Mouse (Mus musculus) adrenal gland, postnatal 25 days (tissue): Measurements from ENCODE around the gene Skida1. TPM values are rescaled to one million over a fixed set of nuclear protein-coding genes. Genes with fewer than 3 reads are reported as not detected.

ENCODE experiments used
- DNase-seq: peaks from one replicate; pipeline ENCODE4 v3.0.0; 2021; ENCODE audit warnings: mixed read lengths
- microRNA-seq, 2 experiments: library from miRNA; unstranded; fragments of <30 nt; microRNA quantifications; one replicate each; pipeline ENCODE4 v1.2.0; 2021
- total RNA-seq: library from RNA; stranded (reverse); gene quantifications from 2 replicates; pipeline ENCODE4 v1.2.3, GENCODE M21; 2021

The Skida1 gene
- total RNA-seq, 1 experiment from 2014 or later, result 4.2 TPM

GRCm38 (mm10) chr2:18015581-18015980, 33.3 kb downstream of the Skida1 start:
- no peak for DNase-seq

DNA sequence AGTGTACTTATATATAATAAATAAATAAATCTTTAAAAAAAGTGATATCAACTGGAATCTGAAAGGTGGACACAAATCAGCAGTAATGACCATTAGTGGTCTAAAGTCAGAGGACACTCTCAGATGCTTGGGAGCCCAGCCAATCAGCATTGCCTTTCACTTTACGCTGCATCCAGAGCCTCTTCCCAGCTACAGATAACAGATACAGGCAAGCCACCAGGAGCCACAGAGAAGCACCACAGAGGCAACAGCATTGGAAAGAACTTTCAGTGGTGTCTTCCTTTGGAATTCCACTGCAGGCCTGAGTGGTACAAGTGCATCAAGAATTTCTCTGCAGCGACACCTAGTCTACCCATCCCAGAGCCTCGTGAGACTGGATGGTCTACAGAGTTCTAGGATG, 36.0 kb downstream of the Skida1 start:
- DNase-seq, result no peak

DNA sequence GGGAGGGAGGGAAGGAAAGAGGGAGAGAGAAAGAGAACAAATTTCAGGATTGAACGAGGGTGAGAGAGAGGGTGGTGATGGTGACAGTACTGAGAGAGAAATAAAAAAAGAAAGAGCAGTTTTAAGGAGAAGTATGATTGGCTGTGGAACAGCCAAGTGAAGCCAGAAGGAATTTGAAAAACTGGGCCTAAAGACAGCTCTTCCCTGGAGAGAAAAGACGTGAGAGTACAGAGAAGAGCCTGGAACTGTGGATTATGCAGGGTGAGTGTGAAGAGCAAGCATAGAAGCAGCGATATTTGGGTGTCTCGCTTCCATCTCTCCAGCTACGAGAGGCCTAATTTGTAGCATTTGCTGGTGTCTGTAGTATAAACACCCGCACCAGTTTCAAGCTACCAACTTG, 37.6 kb downstream of the Skida1 start:
- no peak for DNase-seq

- no peak for DNase-seq
Measured at GRCm38 (mm10) chr2:18005137-18005536, 43.7 kb downstream of the Skida1 start.

- DNase-seq, result no peak
Measured at GRCm38 (mm10) chr2:18004286-18004685, 44.6 kb downstream of the Skida1 start.

DNA sequence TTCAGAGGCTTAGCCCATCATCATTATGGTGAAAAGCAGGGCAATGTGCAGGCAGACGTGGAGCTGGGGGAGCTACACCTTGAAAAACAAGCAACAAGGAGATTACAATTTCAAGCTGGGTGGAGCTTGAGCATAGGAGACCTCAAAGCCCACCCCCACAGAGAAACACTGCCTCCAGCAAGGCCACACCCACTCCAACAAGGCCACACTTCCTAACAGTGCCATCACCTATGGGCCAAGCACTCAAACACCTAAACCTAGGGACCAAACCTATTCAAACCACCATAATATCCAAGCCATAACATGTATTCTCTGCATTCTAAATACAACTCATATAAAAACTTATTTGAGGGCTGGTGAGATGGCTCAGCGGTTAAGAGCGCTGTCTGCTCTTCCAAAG, 46.5 kb downstream of the Skida1 start:
- DNase-seq, result no peak

DNA sequence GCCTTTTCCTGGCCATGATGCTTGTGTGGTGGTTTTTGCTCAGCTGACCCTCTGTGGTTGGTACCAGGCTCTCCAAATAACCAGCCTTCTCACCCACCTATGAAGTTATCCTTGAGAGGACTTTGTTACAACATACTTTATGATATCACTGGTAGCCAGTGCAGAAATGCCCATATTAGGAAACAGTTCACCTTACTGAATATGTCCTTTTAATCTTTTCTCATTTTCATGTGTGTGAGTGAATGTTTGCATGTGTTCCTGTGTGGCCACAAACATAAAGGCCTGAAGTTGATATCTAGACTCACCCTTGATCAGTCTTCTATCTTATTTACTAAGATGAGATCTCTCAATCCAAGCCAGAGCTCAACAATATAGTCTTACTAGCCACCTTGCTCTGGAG, 52.0 kb downstream of the Skida1 start, which contains the start of gene H2al2a:
Gene H2al2a, minus strand, starts transcription at position 101 of the 400 bp plus-strand sequence.
- DNase-seq, result no peak

Small RNA genes within 50 kb of the gene (microRNA-seq; reads per million reads assigned to microRNA genes)
- 1.4 to 1.7 reads per million in 2 experiments for gene Mir7655

Other genes with a start within 250 kb of the Skida1 start
- gene H2al2a, start 52.1 kb downstream of the Skida1 start, total RNA-seq, result not detected in 2 replicates
- 2.1 and 3.7 TPM in 2 replicates for gene A930004D18Rik, start 11.3 kb downstream of the Skida1 start, total RNA-seq
- 59.0 and 68.1 TPM in 2 replicates for gene Mllt10, start 6.2 kb upstream of the Skida1 start, total RNA-seq